Mouse (Mus musculus): Measurements from ENCODE around the gene Slc22a18. TPM values are rescaled to one million over a fixed set of nuclear protein-coding genes. Genes with fewer than 3 reads are reported as not detected.

The Slc22a18 gene
- under 1 TPM in 1 of 2 experiments, not detected in 1; 0.32 TPM for polyA plus RNA-seq (2017; shearing (Covaris generic))

- ATAC-seq = no peak
Measured at GRCm38 (mm10) chr7:143473347-143474101, at the start of gene Slc22a18. Gene Slc22a18 (plus strand): TSS chr7:143473736.

GRCm38 (mm10) chr7:143428142-143428813 is 45.3 kb upstream of the Slc22a18 start:
- no peak for ATAC-seq

GRCm38 (mm10) chr7:143428814-143429499 is 44.6 kb upstream of the Slc22a18 start:
- no peak for ATAC-seq

GRCm38 (mm10) chr7:143432631-143433030 is 40.9 kb upstream of the Slc22a18 start:
- ATAC-seq = no peak

- no peak for ATAC-seq
Measured at GRCm38 (mm10) chr7:143433331-143433730, 40.2 kb upstream of the Slc22a18 start.

GRCm38 (mm10) chr7:143437231-143437893 is 36.2 kb upstream of the Slc22a18 start:
- no peak for ATAC-seq

GRCm38 (mm10) chr7:143437894-143438581 is 35.5 kb upstream of the Slc22a18 start:
- no peak for ATAC-seq

GRCm38 (mm10) chr7:143438965-143439364 is 34.6 kb upstream of the Slc22a18 start:
- no peak for ATAC-seq

- no peak for ATAC-seq
Measured at GRCm38 (mm10) chr7:143444580-143444954, 29.0 kb upstream of the Slc22a18 start.

- ATAC-seq = no peak
Measured at GRCm38 (mm10) chr7:143444955-143445648, 28.4 kb upstream of the Slc22a18 start.

- ATAC-seq = no peak
Measured at GRCm38 (mm10) chr7:143445651-143446460, 27.7 kb upstream of the Slc22a18 start.

GRCm38 (mm10) chr7:143447130-143447529 is 26.4 kb upstream of the Slc22a18 start:
- no peak for ATAC-seq

- no peak for ATAC-seq
Measured at GRCm38 (mm10) chr7:143458963-143459331, 14.6 kb upstream of the Slc22a18 start.

- no peak for ATAC-seq
Measured at GRCm38 (mm10) chr7:143459332-143460211, 14.0 kb upstream of the Slc22a18 start.

GRCm38 (mm10) chr7:143460217-143460834 is 13.2 kb upstream of the Slc22a18 start:
- ATAC-seq = no peak

GRCm38 (mm10) chr7:143460874-143461273 is 12.7 kb upstream of the Slc22a18 start, which contains the start of gene Cdkn1c:
Gene Cdkn1c (minus strand): TSS chr7:143461050.
- ATAC-seq = peak; percentile 81

- no peak for ATAC-seq
Measured at GRCm38 (mm10) chr7:143461294-143461870, 12.2 kb upstream of the Slc22a18 start.

- ATAC-seq = no peak
Measured at GRCm38 (mm10) chr7:143461920-143462319, 11.6 kb upstream of the Slc22a18 start.

- no peak for ATAC-seq
Measured at GRCm38 (mm10) chr7:143462516-143462915, 11.0 kb upstream of the Slc22a18 start.
